Mouse (Mus musculus) activated CD4-positive, CD25-positive, alpha-beta regulatory T cell (primary cell): ENCODE measurements around the gene Clca3b. TPM values are rescaled to one million over a fixed set of nuclear protein-coding genes. Genes with fewer than 3 reads are reported as not detected.

Experiments
- polyA plus RNA-seq, 2 experiments: library from polyadenylated mRNA; unstranded; fragments of 100-300 nt; shearing (Covaris generic); gene quantifications; one replicate each; pipeline ENCODE4 v1.2.1; 2017

Gene Clca3b
- not detected for polyA plus RNA-seq

GRCm38 (mm10) chr3:144849014-144849556, at the start of gene Clca3b:
TSS of gene Clca3b (minus strand) at chr3:144849357.

GRCm38 (mm10) chr3:144819219-144819618, 29.9 kb downstream of the Clca3b start, which contains the start of gene Clca3a2:
TSS of gene Clca3a2 (minus strand) at chr3:144819494.

Other genes starting within 250 kb of the Clca3b start
- gene Sh3glb1, start 129.0 kb downstream of the Clca3b start, polyA plus RNA-seq: 100 to 1,000 TPM; 191 to 196 TPM
- not detected for gene Clca3a1, start 88.4 kb downstream of the Clca3b start, polyA plus RNA-seq
- gene Clca3a2, start 29.9 kb downstream of the Clca3b start, polyA plus RNA-seq: under 1 TPM in 1 of 2 experiments, not detected in 1; 0.15 TPM
- under 1 TPM in 1 of 2 experiments, not detected in 1; 0.09 TPM for gene Clca4b, start 83.2 kb upstream of the Clca3b start, polyA plus RNA-seq
- not detected for gene Clca4a, start 125.7 kb upstream of the Clca3b start, polyA plus RNA-seq
- 1 to 10 TPM in 1 of 2 experiments, not detected in 1; 1.1 TPM for gene Clca1, start 183.4 kb upstream of the Clca3b start, polyA plus RNA-seq